Mouse (Mus musculus) forebrain, postnatal 0 days (tissue): Measurements from ENCODE around the gene Rnf135. TPM values are rescaled to one million over a fixed set of nuclear protein-coding genes. Genes with fewer than 3 reads are reported as not detected.

Source experiments
- ATAC-seq: fragments of 200-750 bp; cut with Nextera tagmentation; 2 replicates; pipeline ENCODE4 v1.8.0; 2017; ENCODE audit warnings: mild to moderate bottlenecking, moderate library complexity
- DNase-seq: peaks from one replicate; pipeline ENCODE4 v3.0.0-alpha.2; 2015
- H3K27ac ChIP-seq: fragments of 300-500 bp; sonication (generic); 2 replicates; pipeline ENCODE4 v1.5.1; 2014; ENCODE audit warnings: low read depth, mild to moderate bottlenecking, antibody characterized with exemption, low read length, moderate library complexity, mixed read lengths
- H3K27me3 ChIP-seq: fragments of 300-500 bp; sonication (generic); 2 replicates; pipeline ENCODE4 v1.6.1; 2014; ENCODE audit warnings: mild to moderate bottlenecking, low read length, mixed read lengths; ENCODE audit not compliant: insufficient read depth
- H3K36me3 ChIP-seq: fragments of 300-500 bp; sonication (generic); 2 replicates; pipeline ENCODE4 v1.6.1; 2014; ENCODE audit warnings: mild to moderate bottlenecking, moderate library complexity; ENCODE audit not compliant: insufficient read depth
- H3K4me1 ChIP-seq: fragments of 300-500 bp; sonication (generic); 2 replicates; pipeline ENCODE4 v1.6.1; 2014; ENCODE audit warnings: antibody characterized with exemption; ENCODE audit not compliant: insufficient read depth
- H3K4me2 ChIP-seq: fragments of 300-500 bp; sonication (generic); 2 replicates; pipeline ENCODE4 v1.6.1; 2014; ENCODE audit warnings: low read depth, mild to moderate bottlenecking, moderate library complexity
- H3K4me3 ChIP-seq: fragments of 300-500 bp; sonication (generic); 2 replicates; pipeline ENCODE4 v1.5.1; 2014; ENCODE audit warnings: low read depth, low read length, mixed read lengths
- H3K9ac ChIP-seq: fragments of 300-500 bp; sonication (generic); 2 replicates; pipeline ENCODE4 v1.6.1; 2014; ENCODE audit warnings: mild to moderate bottlenecking
- H3K9me3 ChIP-seq: fragments of 300-500 bp; sonication (generic); 2 replicates; pipeline ENCODE4 v1.6.1; 2016; ENCODE audit warnings: low read length
- CTCF ChIP-seq: sonication (generic); IDR thresholded peaks from 2 replicates; pipeline ENCODE4 v1.5.1; 2016; ENCODE audit warnings: antibody characterized with exemption, control low read depth, low read depth
- WGBS: fragments of 180-500 bp; shearing (Covaris S2); extraction: QIAGEN DNeasy Blood & Tissue Kit; methylation state at CpG from one replicate; pipeline ENCODE4 v1.1.7; 2014; 5-methylcytosine and 5-hydroxymethylcytosine counted together
- polyA plus RNA-seq: library from polyadenylated mRNA; unstranded; fragments of >200 nt; fragmentation: Nextera tagmentation; extraction: Ambion mirVana; gene quantifications from 2 replicates; pipeline ENCODE4 v1.2.1, GENCODE M21; 2015
- total RNA-seq: library from RNA; depleted of rRNA; stranded (reverse); fragments of >200 nt; gene quantifications from 2 replicates; pipeline ENCODE4 v1.2.3, GENCODE M21; 2014

Gene Rnf135
- total and polyA plus RNA-seq, 2 experiments from 2014 or later: 2.0 to 3.1 TPM

DNA sequence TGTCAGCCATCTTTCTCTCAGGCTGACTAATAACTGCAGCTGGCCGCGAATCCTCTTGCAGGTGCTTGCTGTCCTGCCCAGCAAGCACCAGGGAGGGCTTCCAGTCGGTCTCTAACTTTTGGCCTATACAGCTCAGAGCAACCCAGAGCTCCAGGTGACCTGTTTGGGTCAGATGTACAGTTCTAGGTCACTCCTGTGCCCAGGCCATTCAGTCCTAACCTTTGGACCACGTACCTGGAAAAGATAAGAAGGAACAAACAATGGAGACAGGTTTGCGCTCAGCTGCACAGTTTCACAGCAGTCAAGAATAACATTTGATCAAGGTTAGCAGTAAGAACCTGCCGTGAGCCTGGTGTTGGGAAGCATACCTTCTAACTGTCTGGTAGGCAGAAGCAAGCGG lies 24.6 kb upstream of the Rnf135 start:
- DNase-seq (no peak), ATAC-seq (no peak)
- TF ChIP-seq CTCF: no peak
- Histone ChIP-seq H3K9ac (no peak overlapping the region), H3K27me3 (peaks cover 11% of the 10 kb centered on the region), H3K36me3 (no peaks in the 10 kb centered on the region), H3K4me3 (no peak overlapping the region), H3K9me3 (no peaks in the 10 kb centered on the region), H3K4me1 (no peaks in the 10 kb centered on the region), H3K27ac (no peak overlapping the region), H3K4me2 (no peak overlapping the region)
- 86% methylated on average over 7 of the region's 7 CpGs for WGBS

DNA sequence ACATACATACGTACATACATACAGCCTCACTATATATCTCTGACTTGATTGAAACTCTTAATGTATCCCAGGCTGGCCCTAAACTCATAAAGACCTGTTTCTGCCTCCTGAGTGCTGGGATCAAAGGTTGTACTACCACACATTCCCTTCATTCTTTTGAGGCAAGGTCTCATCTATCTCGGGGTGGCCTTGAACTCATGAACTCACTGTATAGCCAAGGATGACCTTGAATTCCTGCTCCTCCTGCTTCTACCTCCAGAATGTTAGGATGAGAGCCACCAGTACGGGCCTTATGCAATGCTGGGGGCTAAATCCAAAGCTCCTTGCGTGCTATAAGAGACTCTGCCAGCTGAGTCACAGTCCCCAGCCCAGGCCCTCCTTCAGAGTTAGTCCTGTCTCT lies 22.6 kb upstream of the Rnf135 start:
- no peak for TF ChIP-seq CTCF
- Histone ChIP-seq H3K36me3 (no peaks in the 10 kb centered on the region), H3K9me3 (no peaks in the 10 kb centered on the region), H3K27ac (no peak overlapping the region), H3K4me3 (no peak overlapping the region), H3K27me3 (no peaks in the 10 kb centered on the region), H3K9ac (no peak overlapping the region), H3K4me2 (no peak overlapping the region), H3K4me1 (no peaks in the 10 kb centered on the region)
- DNase-seq (no peak), ATAC-seq (no peak)
- 75% methylated on average over 4 of the region's 4 CpGs for WGBS

DNA sequence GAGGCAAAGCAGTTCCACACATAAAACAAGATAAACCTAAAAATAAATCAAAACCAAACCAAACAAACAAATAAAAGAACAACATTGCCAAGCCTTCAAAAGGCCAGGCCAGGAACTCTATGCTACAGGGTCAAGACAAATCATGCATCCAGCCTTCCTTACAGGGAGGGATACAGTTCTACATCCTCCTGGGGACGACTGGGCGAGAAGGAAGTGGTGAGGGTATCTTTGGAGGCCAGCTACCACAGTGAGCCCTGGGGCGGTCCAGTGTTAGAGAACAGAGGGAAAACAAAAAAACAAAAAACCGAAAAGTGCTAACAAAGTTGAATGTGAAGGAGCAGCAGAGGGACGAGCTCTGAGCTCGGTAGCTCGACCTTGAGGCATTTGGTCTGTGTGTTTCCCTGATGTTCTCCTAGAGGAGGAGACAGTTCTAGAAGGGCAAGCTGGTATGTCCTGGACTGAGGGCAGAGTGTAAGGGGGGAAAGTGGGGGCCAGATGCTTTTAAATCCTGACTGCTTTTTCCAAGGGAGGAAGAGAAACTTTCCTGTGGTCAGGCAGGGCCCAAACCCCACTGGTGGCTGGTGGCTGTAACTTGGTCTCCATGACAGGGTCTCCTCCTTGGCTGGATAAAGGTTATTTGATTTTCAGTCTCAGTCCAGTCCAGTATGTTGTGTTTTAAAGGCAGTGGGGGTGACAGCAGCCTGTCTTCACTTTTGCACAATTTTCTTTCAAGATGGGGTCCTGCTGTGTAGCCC lies 20.1 kb upstream of the Rnf135 start:
- ATAC-seq (no peak), DNase-seq (no peak)
- Histone ChIP-seq H3K9me3 (no peaks in the 10 kb centered on the region), H3K4me3 (no peak overlapping the region), H3K27me3 (no peaks in the 10 kb centered on the region), H3K36me3 (no peaks in the 10 kb centered on the region), H3K4me2 (no peak overlapping the region), H3K27ac (no peak overlapping the region), H3K4me1 (no peaks in the 10 kb centered on the region), H3K9ac (no peak overlapping the region)
- 74% methylated on average over 7 of the region's 7 CpGs for WGBS
- TF ChIP-seq CTCF: no peak

DNA sequence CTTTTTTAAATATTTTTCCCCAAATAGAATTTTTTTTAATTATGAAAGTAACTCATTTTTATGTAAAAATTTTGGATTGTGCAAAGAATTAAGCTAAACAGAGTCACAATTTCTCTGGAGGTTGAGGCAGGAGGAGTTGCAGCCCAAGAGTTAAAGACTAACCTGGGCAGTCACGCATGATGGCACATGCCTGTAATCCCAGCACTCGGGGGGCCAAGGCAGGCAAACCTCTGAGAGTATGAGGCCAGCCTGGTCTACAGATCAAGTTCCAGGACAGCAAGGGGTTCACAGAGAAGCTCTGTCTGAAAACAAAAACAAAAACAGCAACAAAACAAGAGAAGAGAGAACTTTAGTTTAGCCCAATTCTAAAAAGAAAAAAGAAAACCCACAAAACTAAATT lies 19.4 kb upstream of the Rnf135 start:
- Histone ChIP-seq H3K9me3 (no peaks in the 10 kb centered on the region), H3K4me3 (no peak overlapping the region), H3K27me3 (no peaks in the 10 kb centered on the region), H3K9ac (no peak overlapping the region), H3K27ac (no peak overlapping the region), H3K4me1 (no peaks in the 10 kb centered on the region), H3K36me3 (no peaks in the 10 kb centered on the region), H3K4me2 (no peak overlapping the region)
- WGBS: 44% methylated on average over 2 of the region's 2 CpGs
- TF ChIP-seq CTCF: no peak
- DNase-seq (no peak), ATAC-seq (no peak)

DNA sequence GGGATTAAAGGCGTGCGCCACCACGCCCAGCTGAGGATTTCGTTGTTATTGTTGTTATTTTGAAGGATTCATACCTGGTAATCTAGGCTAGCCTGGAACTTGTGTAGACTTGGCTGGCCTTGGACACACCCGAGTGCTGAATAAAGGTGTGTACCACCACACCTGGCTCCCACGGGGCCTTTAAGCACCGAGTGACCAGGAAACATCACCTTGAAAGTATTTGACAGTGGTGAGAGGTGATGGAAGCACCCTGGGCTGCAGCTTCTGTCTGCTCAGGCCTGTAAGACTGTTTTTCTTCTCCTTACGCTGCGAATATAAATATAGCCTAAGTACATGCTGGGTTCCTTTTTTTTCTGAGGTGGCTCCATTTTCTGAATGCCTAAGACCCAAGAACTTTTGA lies 15.5 kb upstream of the Rnf135 start:
- no peak overlapping the region for H3K27ac ChIP-seq
- WGBS: 96% methylated on average over 9 of the region's 9 CpGs
- H3K9ac ChIP-seq: no peak overlapping the region
- no peak overlapping the region for H3K4me3 ChIP-seq
- no peak for ATAC-seq
- no peak overlapping the region for H3K4me2 ChIP-seq
- no peaks in the 10 kb centered on the region for H3K27me3 ChIP-seq
- no peaks in the 10 kb centered on the region for H3K36me3 ChIP-seq
- H3K9me3 ChIP-seq: no peaks in the 10 kb centered on the region
- no peak for TF ChIP-seq CTCF
- DNase-seq: no peak
- H3K4me1 ChIP-seq: no peaks in the 10 kb centered on the region

DNA sequence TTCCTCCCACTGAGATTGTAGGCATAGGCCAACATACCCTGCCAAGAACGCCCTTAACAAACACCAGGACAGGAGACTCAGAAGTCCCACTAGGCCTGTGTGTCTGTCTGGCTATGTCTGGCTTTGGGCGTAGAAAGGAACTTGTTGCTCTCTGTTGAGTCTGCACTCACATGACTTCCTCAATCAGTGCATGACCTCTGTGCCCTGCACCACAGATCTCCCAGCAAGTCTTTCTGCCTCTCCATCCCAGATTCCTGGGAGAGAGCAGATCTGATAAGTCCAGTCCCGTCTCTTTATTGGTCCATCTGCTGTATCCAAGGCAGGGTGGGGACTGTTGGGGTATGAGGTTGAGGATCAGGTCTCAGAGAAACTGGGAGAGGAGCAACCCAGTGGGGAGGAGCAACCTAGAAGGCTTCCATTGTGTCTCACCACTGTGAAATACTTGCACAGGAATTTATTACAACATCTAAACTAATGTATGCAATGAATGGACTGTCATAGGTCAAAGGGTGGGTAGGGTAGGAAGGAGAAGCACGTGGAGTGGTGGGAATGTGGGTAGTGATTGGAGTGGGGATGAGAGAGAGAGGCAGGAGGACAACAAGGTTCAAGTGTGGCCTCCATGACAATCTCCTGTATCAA lies 14.9 kb upstream of the Rnf135 start:
- WGBS: 81% methylated on average over 4 of the region's 4 CpGs
- no peaks in the 10 kb centered on the region for H3K4me1 ChIP-seq
- no peaks in the 10 kb centered on the region for H3K9me3 ChIP-seq
- H3K4me2 ChIP-seq: no peak overlapping the region
- TF ChIP-seq CTCF: no peak
- no peaks in the 10 kb centered on the region for H3K27me3 ChIP-seq
- no peak for ATAC-seq
- no peak overlapping the region for H3K4me3 ChIP-seq
- H3K36me3 ChIP-seq: no peaks in the 10 kb centered on the region
- H3K27ac ChIP-seq: no peak overlapping the region
- no peak for DNase-seq
- no peak overlapping the region for H3K9ac ChIP-seq

DNA sequence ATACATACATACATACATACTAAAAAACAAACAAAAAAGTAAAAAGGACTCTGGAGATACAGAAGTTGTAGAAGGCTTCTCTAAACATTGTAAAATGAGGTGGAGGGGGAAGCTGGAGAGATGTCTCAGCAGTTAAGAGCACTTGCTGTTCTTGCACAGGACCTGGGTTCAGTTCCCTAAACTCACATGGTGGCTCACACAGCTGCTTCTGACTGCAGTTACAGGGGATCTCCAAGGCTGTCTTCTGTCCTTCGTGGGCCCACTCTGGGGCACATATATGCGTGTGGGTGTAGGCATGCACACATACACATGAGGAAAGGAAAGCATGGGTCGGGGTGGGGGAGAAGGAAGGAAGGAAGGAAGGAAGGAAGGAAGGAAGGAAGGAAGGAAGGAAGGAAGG lies 14.0 kb upstream of the Rnf135 start:
- ATAC-seq (no peak), DNase-seq (no peak)
- Histone ChIP-seq H3K27me3 (no peaks in the 10 kb centered on the region), H3K4me3 (no peak overlapping the region), H3K4me1 (no peaks in the 10 kb centered on the region), H3K4me2 (no peak overlapping the region), H3K27ac (no peak overlapping the region), H3K9me3 (no peaks in the 10 kb centered on the region), H3K9ac (no peak overlapping the region), H3K36me3 (no peaks in the 10 kb centered on the region)
- TF ChIP-seq CTCF: no peak
- 95% methylated on average over 3 of the region's 3 CpGs for WGBS
